Mouse (Mus musculus): ENCODE data around the gene Fmnl3. TPM values are rescaled to one million over a fixed set of nuclear protein-coding genes. Genes with fewer than 3 reads are reported as not detected.
A peak's percentile ranks its signal among the peaks of the same experiment; 100 is the strongest.

Gene Fmnl3
- total RNA-seq, 2 experiments from 2014 or later = 5.5 to 7.2 TPM

DNA sequence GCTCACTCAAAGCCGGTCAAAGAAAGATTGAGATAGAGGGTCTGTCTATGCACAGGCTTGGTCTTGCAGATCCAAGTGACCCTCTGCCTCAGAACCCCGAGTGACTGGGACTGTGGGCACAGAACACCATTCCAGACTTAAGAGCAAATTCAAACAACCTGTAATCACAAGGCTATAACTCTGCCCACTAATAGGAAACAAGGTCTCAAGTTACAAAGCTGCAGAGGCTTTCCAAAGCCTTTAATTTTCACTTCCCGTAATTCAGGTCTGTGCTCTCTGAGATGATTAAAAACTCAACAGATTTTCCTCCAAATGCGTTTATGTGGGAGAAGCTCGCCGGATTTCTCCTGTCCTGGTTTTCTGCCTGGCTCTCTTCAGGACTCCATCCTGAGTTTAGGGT, 13.8 kb upstream of the Fmnl3 start:
- intact Hi-C loops (cut with DNase I) = no loop called here
- Histone ChIP-seq H3K4me3 (no peak overlapping the region), H3K27ac (no peak overlapping the region)
- no peak for DNase-seq
- TF ChIP-seq CTCF (IDR thresholded peaks at IDR 0.05) = no peak

DNA sequence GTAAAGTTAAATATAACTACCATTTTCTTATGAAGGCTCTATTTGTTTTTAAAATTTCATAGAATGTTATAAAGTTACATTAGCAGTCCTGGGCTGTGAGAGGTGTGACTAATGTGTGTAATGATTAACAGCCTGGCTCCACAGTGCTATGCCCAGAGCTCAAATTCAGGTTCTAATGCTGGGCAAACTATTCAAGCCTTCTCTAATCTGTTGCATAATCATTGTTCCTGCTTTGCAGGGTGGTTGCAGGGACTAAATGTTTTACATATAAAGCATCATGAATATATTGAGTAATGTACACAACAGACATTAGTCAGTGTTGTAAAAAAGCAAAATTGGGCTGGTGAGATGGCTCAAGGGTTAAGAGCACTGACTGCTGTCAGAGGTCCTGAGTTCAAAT, 12.6 kb upstream of the Fmnl3 start:
- H3K27ac ChIP-seq = no peak overlapping the region
- intact Hi-C loops (cut with DNase I) = no loop called here
- TF ChIP-seq CTCF (IDR thresholded peaks at IDR 0.05) = no peak
- no peak overlapping the region for H3K4me3 ChIP-seq
- DNase-seq = no peak

DNA sequence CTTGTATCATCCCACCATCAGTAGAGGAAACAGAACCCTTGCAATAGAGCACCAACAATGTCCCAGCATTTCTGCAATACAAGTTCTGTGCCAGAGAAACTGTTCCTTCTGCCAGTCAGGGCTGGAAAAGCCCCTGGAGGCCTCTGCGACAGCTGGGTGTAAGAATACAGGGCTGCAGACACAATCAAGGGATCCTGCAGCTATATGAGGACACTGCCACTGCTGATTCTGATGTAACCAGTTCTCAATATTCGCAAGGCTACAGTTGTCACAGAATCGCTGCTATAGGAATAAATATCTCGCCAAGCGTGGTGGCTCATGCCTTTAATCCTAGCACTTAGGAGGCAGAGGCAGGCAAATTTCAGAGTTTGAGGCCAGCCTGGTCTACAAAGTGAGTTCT, 6.0 kb upstream of the Fmnl3 start:
- Histone ChIP-seq H3K4me3 (no peak overlapping the region), H3K27ac (no peak overlapping the region)
- no peak for DNase-seq
- TF ChIP-seq CTCF (IDR thresholded peaks at IDR 0.05) = no peak
- intact Hi-C loops (cut with DNase I) = no loop called here

DNA sequence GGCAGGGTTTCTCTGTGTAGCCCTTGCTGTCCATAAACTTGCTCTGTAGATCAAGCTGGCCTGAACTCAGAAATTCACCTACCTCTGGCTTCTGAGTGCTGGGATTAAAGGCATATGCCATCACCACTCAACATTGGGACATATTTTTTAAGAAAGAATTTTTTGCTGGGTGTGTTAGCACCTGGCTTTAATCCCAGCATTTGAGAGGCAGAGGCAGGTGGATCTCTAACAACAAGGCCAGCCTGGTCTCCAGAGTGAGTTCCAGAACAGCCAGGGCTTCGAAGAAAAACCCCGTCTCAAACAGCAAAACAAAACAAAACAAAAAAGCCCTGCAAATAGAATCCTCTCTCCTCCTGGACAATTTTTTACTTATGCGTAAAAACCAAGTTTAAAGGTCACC, 5.3 kb upstream of the Fmnl3 start:
- no peak for DNase-seq
- no peak for TF ChIP-seq CTCF (IDR thresholded peaks at IDR 0.05)
- H3K27ac ChIP-seq = no peak overlapping the region
- intact Hi-C loops (cut with DNase I) = no loop called here
- H3K4me3 ChIP-seq = no peak overlapping the region

DNA sequence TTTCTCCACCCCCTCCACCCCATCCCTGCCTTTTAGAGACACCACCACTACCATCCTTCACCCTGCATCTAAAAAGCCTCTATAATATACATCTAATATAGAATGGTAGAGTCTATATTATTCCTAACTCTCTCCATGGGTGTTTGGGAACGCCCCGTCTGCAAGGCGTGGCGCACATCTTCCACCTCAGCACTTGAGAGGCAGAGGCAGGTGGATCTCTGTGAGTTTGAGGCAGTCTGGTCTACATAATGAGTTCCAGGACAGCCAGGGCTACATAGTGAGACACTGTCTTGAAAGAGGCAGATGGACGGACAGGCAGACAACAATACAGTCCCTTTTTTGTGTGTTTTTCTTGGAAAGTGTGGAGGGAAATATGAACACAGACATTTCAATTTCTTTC, 4.8 kb upstream of the Fmnl3 start:
- H3K27ac ChIP-seq = no peak overlapping the region
- H3K4me3 ChIP-seq = no peak overlapping the region
- no peak for TF ChIP-seq CTCF (IDR thresholded peaks at IDR 0.05)
- intact Hi-C loops (cut with DNase I) = no loop called here
- no peak for DNase-seq

DNA sequence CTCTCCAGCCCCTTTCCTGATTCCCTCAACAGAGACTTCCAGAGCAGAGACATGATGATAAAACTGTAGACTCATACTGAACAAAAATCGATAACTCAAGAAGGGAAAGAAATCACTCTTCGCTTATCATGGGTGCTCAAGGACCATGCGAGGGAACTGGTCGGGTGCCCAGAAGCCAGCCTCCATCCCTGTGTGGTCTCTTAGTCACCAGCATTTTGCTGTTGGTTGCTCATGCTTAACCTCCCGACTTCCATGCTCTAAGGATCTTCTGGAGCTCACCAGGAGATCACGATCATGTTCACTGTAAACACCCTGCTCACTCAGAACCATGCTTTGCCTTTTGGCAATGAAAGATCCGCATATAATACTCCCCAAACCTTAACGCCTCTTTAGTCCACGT, 2.5 kb upstream of the Fmnl3 start:
- intact Hi-C loops (cut with DNase I) = no loop called here

DNA sequence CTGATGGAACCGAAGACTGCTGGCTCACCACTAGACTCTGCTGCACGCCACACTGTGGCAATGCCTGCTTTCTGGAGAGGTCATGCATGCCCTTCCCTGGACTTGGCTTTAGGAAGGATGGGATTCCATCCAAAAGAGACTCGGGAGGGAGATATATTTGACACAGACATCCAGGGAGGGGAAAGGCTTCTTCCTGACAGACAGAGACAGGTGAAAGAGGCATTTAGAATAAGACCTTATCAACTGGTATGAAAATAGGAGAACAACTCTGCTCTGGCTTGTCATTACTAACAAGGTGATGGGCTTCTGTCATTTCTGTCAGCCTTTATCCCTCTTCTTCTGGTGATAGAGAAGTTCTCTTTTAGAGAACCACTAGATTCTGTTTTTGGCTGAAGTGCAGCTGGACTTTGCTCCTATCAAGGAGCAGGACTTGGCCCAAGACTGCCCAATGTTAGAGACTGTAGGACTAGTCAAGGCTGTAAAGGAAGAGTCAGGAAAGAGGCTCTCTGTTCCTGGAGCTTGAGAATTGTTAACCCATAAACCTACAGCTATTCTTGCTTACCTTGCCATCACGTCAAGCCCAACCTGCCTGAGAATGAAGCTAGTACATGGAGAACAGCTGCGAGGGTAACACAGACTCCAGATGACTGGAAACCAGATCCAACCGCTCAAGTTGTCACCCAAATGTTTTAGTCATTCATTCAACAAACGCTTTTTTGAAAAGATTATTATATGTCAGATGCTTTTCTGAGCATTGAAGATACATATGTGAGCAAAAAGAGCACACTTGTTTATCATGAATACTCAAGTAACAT, 1.5 kb upstream of the Fmnl3 start:
- no peak overlapping the region for H3K4me3 ChIP-seq
- intact Hi-C loops (cut with DNase I) = loop anchor here (2.0 kb wide), 1 partner anchor 39 kb away; no protein-coding TSS in a partner anchor
- TF ChIP-seq CTCF (IDR thresholded peaks at IDR 0.05) = no peak
- peak; percentile 69 for DNase-seq
- peak overlapping the region; percentile 62 for H3K27ac ChIP-seq

More for the DNA sequence above, 2.5 kb upstream of the Fmnl3 start:
- no peak overlapping the region for H3K4me3 ChIP-seq
- DNase-seq = no peak
- no peak overlapping the region; the same call in 1 of the 2 replicates for H3K27ac ChIP-seq
- TF ChIP-seq CTCF (IDR thresholded peaks at IDR 0.05) = no peak

DNA sequence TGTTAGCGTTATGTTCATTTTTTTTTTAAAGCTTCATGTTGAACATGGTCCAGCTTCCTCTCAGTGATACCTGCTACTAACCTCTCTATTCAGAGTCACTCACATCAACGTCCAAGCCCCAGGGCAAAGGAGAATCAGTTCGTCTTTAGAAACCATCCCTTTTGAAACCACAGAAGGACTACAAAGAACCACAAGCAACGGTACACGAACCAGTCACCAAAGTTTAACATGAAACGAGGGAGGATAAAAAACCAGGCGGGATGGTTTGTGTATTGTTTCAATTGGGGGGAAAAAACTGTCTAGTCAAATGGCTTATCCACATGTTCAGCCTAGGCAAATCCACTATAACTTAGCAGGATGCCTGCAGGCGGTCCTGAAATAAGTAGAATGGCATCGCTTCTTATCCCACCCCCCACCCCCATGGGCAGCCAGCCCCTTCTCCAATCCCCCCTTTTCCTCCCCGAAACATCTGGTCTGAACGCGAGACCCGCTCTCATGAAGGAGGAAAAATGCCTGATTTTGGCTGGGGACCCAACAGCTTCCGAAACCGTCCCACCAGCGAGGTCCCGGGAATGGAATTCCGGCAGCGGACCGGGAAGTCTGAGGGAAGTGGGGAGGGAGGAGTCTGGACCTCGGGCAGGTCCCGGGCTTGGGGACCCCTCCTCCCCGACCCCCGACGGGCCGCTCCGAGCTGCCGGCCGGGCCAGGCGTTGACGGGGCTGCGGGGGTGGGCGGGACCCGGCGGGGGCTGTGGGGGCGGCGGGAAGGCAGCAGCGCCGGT, 701 bp downstream of the Fmnl3 start:
- Histone ChIP-seq H3K4me3 (peak overlapping the region; percentile 77), H3K27ac (peak overlapping the region; percentile 92)
- TF ChIP-seq CTCF (IDR thresholded peaks at IDR 0.05) = no peak
- intact Hi-C loops (cut with DNase I) = loop anchor here (1.0 to 2.0 kb wide), 2 partner anchors 37 to 52 kb away; no protein-coding TSS in a partner anchor
- no peak for DNase-seq

DNA sequence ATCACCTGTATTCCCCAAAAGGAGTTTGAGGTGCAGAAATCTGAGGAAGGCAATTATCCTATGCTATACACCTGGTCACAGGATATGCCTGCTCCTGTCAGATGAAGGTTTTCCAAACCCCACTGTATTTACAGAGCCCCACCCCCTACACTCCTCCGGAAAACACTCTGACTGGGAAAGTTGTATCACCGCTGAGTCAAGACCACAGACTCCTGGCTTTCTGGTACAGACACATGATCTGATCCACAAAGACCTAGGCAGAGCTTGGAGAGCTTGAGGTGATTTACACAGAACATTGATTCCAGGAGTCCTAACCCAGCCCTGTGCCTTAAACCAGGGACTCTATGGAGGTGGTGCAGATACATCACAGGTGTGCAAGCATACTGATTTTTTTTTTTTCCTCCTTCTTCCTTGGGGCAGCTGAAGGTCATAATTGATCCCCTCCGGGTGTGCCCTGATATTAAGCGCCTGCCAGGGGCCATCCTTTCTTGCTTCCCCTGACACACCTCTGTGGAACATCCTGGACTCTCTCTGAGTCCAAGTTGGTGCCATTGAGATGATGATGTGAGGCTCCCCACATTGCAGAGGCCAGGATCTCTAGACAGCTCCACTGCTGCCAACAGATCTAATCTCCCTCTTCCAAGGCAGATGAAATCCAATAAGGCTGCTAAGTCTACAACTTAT, 1.6 kb downstream of the Fmnl3 start:
- no peak for DNase-seq
- intact Hi-C loops (cut with DNase I) = no loop called here
- peak overlapping the region; percentile 92 for H3K27ac ChIP-seq
- peak overlapping the region; percentile 77 for H3K4me3 ChIP-seq
- no peak for TF ChIP-seq CTCF (IDR thresholded peaks at IDR 0.05)

DNA sequence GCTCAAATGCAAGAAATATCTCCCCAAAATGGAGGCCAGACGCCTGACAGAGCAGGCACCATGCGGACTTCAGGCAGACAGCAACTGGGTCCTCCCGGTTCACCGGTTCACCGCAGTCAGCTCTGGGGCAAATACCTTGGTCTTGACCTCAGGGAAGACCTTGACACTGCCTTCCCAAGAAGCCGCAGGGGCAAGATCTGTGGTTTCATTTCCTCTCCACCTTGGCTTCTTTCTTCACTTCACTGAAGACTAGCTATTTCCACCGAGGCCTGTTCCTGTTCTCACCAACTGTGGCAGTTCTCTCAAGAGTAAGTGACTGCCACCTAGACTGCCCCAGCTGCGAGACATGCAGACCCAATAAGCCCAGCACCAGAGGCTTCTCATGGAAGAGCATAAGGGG, 5.4 kb downstream of the Fmnl3 start:
- intact Hi-C loops (cut with DNase I) = no loop called here
- peak; percentile 6 for DNase-seq
- H3K27ac ChIP-seq = no peak overlapping the region
- H3K4me3 ChIP-seq = no peak overlapping the region
- no peak for TF ChIP-seq CTCF (IDR thresholded peaks at IDR 0.05)

DNA sequence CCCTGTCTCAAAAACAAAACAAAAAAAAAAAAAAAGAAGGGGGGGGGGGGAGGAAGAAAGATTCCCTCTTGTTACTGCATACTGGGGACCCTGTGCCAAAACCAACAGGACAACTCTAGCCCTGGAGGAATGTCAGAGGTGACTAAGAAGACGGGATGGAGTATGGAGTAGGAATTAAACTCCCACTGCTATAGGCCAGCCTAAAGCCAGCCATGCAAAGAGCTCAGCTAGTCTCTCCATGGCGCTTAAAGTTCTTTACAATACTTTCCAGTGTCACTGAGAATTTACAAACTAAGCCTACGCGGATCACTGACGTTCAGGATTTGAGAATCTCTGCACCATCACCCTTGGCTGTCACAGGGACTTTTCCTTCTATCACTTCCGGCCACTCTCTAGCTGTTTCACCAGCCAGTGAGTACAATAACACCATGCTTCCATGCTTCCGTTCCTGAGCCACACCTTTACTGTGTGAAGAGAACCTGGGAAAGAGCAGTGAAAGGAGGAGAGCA, 6.2 kb downstream of the Fmnl3 start:
- no peak for TF ChIP-seq CTCF (IDR thresholded peaks at IDR 0.05)
- peak overlapping the region; percentile 52; the same call in 1 of the 2 replicates for H3K27ac ChIP-seq
- no peak for DNase-seq
- intact Hi-C loops (cut with DNase I) = no loop called here
- 0 out of 2 replicates have a peak overlapping the region, but pooled peaks have one; percentile 5 for H3K4me3 ChIP-seq

DNA sequence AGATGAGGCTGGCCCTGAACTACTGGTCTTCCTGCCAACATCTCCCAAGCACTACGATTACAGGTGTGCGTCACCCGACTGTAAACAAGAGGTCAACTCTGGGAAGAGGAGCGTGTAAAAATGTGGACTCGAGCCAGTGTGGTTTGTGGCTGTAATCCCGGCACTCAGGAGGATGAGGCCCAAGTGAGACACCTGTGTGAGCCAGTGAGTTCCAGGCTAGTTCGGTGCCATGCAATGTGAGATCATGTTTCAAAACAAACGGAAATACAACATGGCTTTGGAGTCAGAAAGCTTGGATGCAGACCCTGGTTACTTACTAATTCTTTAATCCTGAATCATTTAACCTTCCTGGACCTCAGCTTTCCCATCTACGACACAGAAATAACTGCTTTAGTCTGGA, 11.3 kb downstream of the Fmnl3 start:
- TF ChIP-seq CTCF (IDR thresholded peaks at IDR 0.05) = no peak
- peak overlapping the region; percentile 8; the same call in 1 of the 2 replicates for H3K27ac ChIP-seq
- peak; percentile 34 for DNase-seq
- intact Hi-C loops (cut with DNase I) = no loop called here
- no peak overlapping the region for H3K4me3 ChIP-seq

All from gastrocnemius, adult 2 months (tissue).